In the genomic region with DNA sequence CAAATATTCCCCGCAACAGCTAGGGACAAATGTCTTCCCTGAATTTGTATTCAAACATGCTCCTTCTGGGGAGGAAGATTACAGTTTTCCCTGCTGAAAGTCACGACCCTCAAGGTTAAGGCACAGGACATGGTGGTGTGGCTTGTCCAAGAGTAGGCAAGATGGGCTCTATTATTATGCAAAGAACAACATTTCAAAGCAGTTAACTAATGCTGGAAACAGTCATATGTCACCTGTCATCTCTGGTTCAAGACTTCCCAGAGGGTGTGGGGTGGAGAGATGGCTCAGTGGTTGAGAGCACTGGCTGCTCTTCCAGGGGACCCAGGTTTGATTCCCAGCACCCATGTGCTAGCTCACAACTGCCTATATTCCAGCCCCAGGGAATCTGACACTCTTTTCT, we compare ENCODE assay signal across 18 mouse cellular contexts. TPM values are rescaled to one million over a fixed set of nuclear protein-coding genes. Genes with fewer than 3 reads are reported as not detected.
DNase-seq lines count a peak whose midpoint lies in the region; TF ChIP-seq lines count a peak whose summit lies in the region.
"Had no signal": no experiment of that assay in that cellular context is flagged by ENCODE, and none has a peak within 500 bp of the region (broad histone marks: within the 10 kb centered on the region; RNA-seq: fewer than 3 reads in every experiment).

No protein-coding gene starts in this region.

- no peak for TF ChIP-seq CTCF in E14TG2a.4 (conservative IDR thresholded peaks at IDR 0.05; ENCODE audit: low read length)

- DNase-seq in ES-CJ7 (ENCODE audit: low read depth, low spot score): peak; percentile 53
- peak; percentile 53 for DNase-seq in ZHBTc4 (ENCODE audit: low read depth, low spot score)
- no peak for DNase-seq in cerebellum, adult 8-10 months
- no peak for DNase-seq in forebrain, embryonic 10.5 days (ENCODE audit: extremely low spot score, low spot score)
- DNase-seq: adrenal gland, adult 2 months; adrenal gland, postnatal 10 days; adrenal gland, postnatal 25 days; cerebellum, adult 11 months; cerebellum, adult 18-20 months; cerebellum, adult 9-10 months; cerebellum, postnatal 10 days; cerebellum, postnatal 25 days; forebrain, postnatal 0 days had no signal

- H3K4me1 ChIP-seq in E14TG2a.4 (replicated peaks; ENCODE audit: low read depth, low read length): peaks cover 56% of the 10 kb centered on the region
- H3K4me1 ChIP-seq in forebrain, embryonic 10.5 days: peaks cover 25% of the 10 kb centered on the region

- no peak overlapping the region for H3K27ac ChIP-seq in forebrain, embryonic 10.5 days
- H3K27ac ChIP-seq: embryonic facial prominence, embryonic 10.5 days; embryonic facial prominence, embryonic 12.5 days; forebrain, embryonic 13.5 days; forebrain, embryonic 15.5 days had no signal

- H3K27me3 ChIP-seq in E14TG2a.4 (ENCODE audit: insufficient read depth, low read length): no peaks in the 10 kb centered on the region
- no peaks in the 10 kb centered on the region for H3K27me3 ChIP-seq in forebrain, embryonic 10.5 days (ENCODE audit: poor library complexity, severe bottlenecking)
- H3K27me3 ChIP-seq: embryonic facial prominence, embryonic 12.5 days; forebrain, embryonic 13.5 days; forebrain, embryonic 15.5 days had no signal

- H3K4me3 ChIP-seq in E14TG2a.4 (replicated peaks; ENCODE audit: low read length): 0 out of 2 replicates have a peak overlapping the region, but pooled peaks have one; percentile 4
- H3K4me3 ChIP-seq in forebrain, embryonic 10.5 days: no peak overlapping the region
- H3K4me3 ChIP-seq: embryonic facial prominence, embryonic 10.5 days; embryonic facial prominence, embryonic 12.5 days; forebrain, embryonic 13.5 days; forebrain, embryonic 15.5 days had no signal

- WGBS in forebrain, embryonic 10.5 days: 93% methylated on average over 2 of the region's 2 CpGs

- H3K36me3 ChIP-seq in E14TG2a.4 (ENCODE audit: insufficient read depth, low read length): peaks cover 70% of the 10 kb centered on the region
- H3K36me3 ChIP-seq in forebrain, embryonic 10.5 days (replicated peaks): peaks cover 46% of the 10 kb centered on the region
- H3K36me3 ChIP-seq: forebrain, embryonic 15.5 days had no signal

- H3K9me3 ChIP-seq in E14TG2a.4 (ENCODE audit: low read length): no peaks in the 10 kb centered on the region
- no peaks in the 10 kb centered on the region for H3K9me3 ChIP-seq in forebrain, embryonic 10.5 days
- H3K9me3 ChIP-seq: embryonic facial prominence, embryonic 10.5 days; embryonic facial prominence, embryonic 12.5 days; forebrain, embryonic 13.5 days; forebrain, embryonic 15.5 days had no signal

RNA-seq across cellular contexts. Expression of a gene that starts 3.5 kb away (rescaled TPM):
- polyA plus RNA-seq in forebrain, embryonic 10.5 days (2016; fragmentation: Nextera tagmentation; extraction: Ambion mirVana): 21.5 and 22.0 TPM in 2 replicates

RNA-seq across cellular contexts. Expression of a gene that starts 18.8 kb away (rescaled TPM):
- polyA plus RNA-seq in forebrain, embryonic 10.5 days (2016; fragmentation: Nextera tagmentation; extraction: Ambion mirVana): 24.7 and 26.5 TPM in 2 replicates

RNA-seq across cellular contexts. Expression of a gene that starts 30.2 kb away (rescaled TPM):
- polyA plus RNA-seq in forebrain, embryonic 10.5 days (2016; fragmentation: Nextera tagmentation; extraction: Ambion mirVana): 1.0 and 1.3 TPM in 2 replicates

RNA-seq across cellular contexts. Expression of a gene that starts 48.4 kb away (rescaled TPM):
- 15.8 and 17.8 TPM in 2 replicates for polyA plus RNA-seq in forebrain, embryonic 10.5 days (2016; fragmentation: Nextera tagmentation; extraction: Ambion mirVana)

Comparison
In these comparisons a context has a peak if more than half of its experiments do, and no peak if none do; other contexts are left out.
1. DNase-seq: peak in ES-CJ7 (single experiment) and ZHBTc4 (single experiment); none in cerebellum, adult 8-10 months (single experiment) and forebrain, embryonic 10.5 days (single experiment).